ENCODE assay signal across 8 mouse cellular contexts in the genomic region with DNA sequence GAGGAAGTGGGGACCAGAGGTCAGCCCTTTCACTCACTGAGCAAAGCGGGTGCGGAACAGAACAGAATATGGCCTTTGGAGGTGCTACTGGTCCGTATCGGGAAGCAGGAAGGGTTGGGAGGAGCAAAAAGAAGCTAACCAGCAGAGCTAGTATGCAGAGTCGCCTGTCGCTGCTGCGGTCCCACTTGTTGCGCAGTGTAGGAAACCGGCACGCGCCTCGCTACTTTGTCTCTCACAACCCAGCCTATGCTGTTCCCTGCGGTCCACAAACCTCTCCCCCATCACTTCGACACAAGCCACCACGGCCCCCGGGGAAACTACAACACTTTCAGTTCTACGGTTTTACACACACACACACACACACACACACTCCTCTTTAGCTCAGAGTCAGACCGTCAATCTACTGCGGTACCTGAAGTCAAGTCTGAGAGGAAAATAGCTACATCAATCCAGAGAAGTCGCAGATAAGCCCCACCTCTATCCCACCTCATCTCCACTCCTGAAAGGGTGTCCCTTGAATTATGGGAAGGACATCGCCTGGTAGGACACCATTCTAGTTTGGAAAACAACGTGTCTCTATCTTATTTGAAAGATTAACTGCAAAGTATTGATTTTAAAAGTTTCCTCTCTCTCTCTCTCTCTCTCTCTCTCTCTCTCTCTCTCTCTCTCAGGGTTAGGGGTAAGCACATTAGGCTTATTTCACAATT. TPM values are rescaled to one million over a fixed set of nuclear protein-coding genes. Genes with fewer than 3 reads are reported as not detected.
A peak's percentile ranks its signal among the peaks of the same experiment; 100 is the strongest.
DNase-seq lines count a peak whose midpoint lies in the region; ATAC-seq and TF ChIP-seq lines count a peak whose summit lies in the region.

No protein-coding gene starts in this region.

- WGBS in heart, adult 2 months, result under 1% methylated on average over 22 of the region's 22 CpGs
- under 1% methylated on average over 22 of the region's 22 CpGs for WGBS in lung, adult 2 months
- WGBS in neural tube, embryonic 14.5 days, result under 1% methylated on average over 22 of the region's 22 CpGs

- H3K27me3 ChIP-seq in heart, adult 2 months (ENCODE audit: control insufficient read depth, insufficient read depth, low read length), result no peaks in the 10 kb centered on the region; the same call in 1 of the 2 replicates
- H3K27me3 ChIP-seq in neural tube, embryonic 14.5 days (ENCODE audit: control insufficient read depth, insufficient read depth, low read length), result peaks cover 14% of the 10 kb centered on the region

- ATAC-seq in neural tube, embryonic 14.5 days (ENCODE audit: low read depth), result no peak

- TF ChIP-seq CTCF in heart, adult 2 months (IDR thresholded peaks at IDR 0.05), result no peak
- no peak for TF ChIP-seq CTCF in lung, adult 2 months (IDR thresholded peaks at IDR 0.05; ENCODE audit: insufficient read depth, low read length)

- TF ChIP-seq POLR2A in heart, adult 2 months (IDR thresholded peaks at IDR 0.05; ENCODE audit: insufficient read depth, low read depth, low read length), result peak; percentile 61; the same call in 1 of the 2 replicates
- TF ChIP-seq POLR2A in lung, adult 2 months (IDR thresholded peaks at IDR 0.05; ENCODE audit: borderline replicate concordance, extremely low read depth, low read depth, low read length), result peak; percentile 67; the same call in 1 of the 2 replicates

- peak overlapping the region; percentile 51 for H3K4me3 ChIP-seq in heart, adult 2 months
- H3K4me3 ChIP-seq in lung, adult 2 months (replicated peaks; ENCODE audit: extremely low read depth, low read depth, low read length), result peak overlapping the region; percentile 47
- H3K4me3 ChIP-seq in neural tube, embryonic 14.5 days (ENCODE audit: low read depth, low read length), result peak overlapping the region; percentile 28

- intact Hi-C loops in heart, adult 2 months (cut with DNase I), result loop anchor here (5.0 to 10.0 kb wide), 6 partner anchors 297 to 990 kb away; no protein-coding TSS in a partner anchor

- peak overlapping the region; percentile 83 for H3K9ac ChIP-seq in heart, adult 2 months (ENCODE audit: low read depth, low read length)
- H3K9ac ChIP-seq in neural tube, embryonic 14.5 days (replicated peaks; ENCODE audit: low read depth, low read length), result no peak overlapping the region; the same call in 1 of the 2 replicates

- H3K4me2 ChIP-seq in neural tube, embryonic 14.5 days (ENCODE audit: low read depth, low read length), result peak overlapping the region; percentile 79

- H3K79me2 ChIP-seq in heart, adult 2 months (replicated peaks; ENCODE audit: control insufficient read depth, insufficient read depth, low read length), result no peaks in the 10 kb centered on the region

- no peak for TF ChIP-seq EP300 in heart, adult 2 months (IDR thresholded peaks at IDR 0.05; ENCODE audit: insufficient read depth, low read depth, low read length)

- H3K27ac ChIP-seq in heart, adult 2 months, result peak overlapping the region; percentile 99
- no peak overlapping the region for H3K27ac ChIP-seq in neural tube, embryonic 14.5 days (ENCODE audit: low read depth, low read length)

- no peaks in the 10 kb centered on the region; the same call in 1 of the 2 replicates for H3K36me3 ChIP-seq in heart, adult 2 months (ENCODE audit: control insufficient read depth, insufficient read depth, low read length)
- H3K36me3 ChIP-seq in neural tube, embryonic 14.5 days (ENCODE audit: control insufficient read depth, insufficient read depth, low read length), result no peaks in the 10 kb centered on the region

- peaks cover 7% of the 10 kb centered on the region for H3K4me1 ChIP-seq in heart, adult 2 months (ENCODE audit: control insufficient read depth, insufficient read depth, low read length)
- peaks cover 17% of the 10 kb centered on the region for H3K4me1 ChIP-seq in lung, adult 2 months (ENCODE audit: control insufficient read depth, insufficient read depth, low read length)
- H3K4me1 ChIP-seq in neural tube, embryonic 14.5 days (ENCODE audit: control insufficient read depth, insufficient read depth, low read length), result peaks cover 31% of the 10 kb centered on the region

- H3K9me3 ChIP-seq in neural tube, embryonic 14.5 days (ENCODE audit: control insufficient read depth, low read length), result no peaks in the 10 kb centered on the region

- DNase-seq in spleen, adult 18-20 months, result peak; percentile 42 to 58
- DNase-seq in spleen, postnatal 14 days (ENCODE audit: low spot score in 2 of 2), result no peak
- peak; percentile 68 to 69 for DNase-seq in cerebellum, postnatal 14 days
- DNase-seq in heart, adult 2 months, result peak; percentile 79
- peak; percentile 65 for DNase-seq in kidney, adult 11 months
- DNase-seq in lung, adult 2 months, result peak; percentile 71
- DNase-seq in urinary bladder, postnatal 25 days (ENCODE audit: low spot score), result peak; percentile 43

RNA-seq across cellular contexts. Expression of gene Gm37419, which starts 3.4 kb away (rescaled TPM):
- not detected for total RNA-seq in heart, adult 2 months (2021)
- polyA plus RNA-seq in heart, adult 2 months (2012; rRNA removed), result not detected in 2 replicates
- polyA plus RNA-seq in lung, adult 2 months (2012; rRNA removed), result not detected in 2 replicates
- not detected in 2 replicates for polyA plus RNA-seq in neural tube, embryonic 14.5 days (2014; fragmentation: Nextera tagmentation; extraction: Ambion mirVana)

RNA-seq across cellular contexts. Expression of gene Bcl6, which starts 3.7 kb away (rescaled TPM):
- 10 to 100 TPM; 15.4 to 21.7 TPM for total RNA-seq in heart, adult 2 months (2021)
- polyA plus RNA-seq in heart, adult 2 months (2012; rRNA removed), result 16.5 and 17.8 TPM in 2 replicates
- 26.0 and 28.2 TPM in 2 replicates for polyA plus RNA-seq in lung, adult 2 months (2012; rRNA removed)
- 0.50 and 0.72 TPM in 2 replicates for polyA plus RNA-seq in neural tube, embryonic 14.5 days (2014; fragmentation: Nextera tagmentation; extraction: Ambion mirVana)

RNA-seq across cellular contexts. Expression of gene Rtp2, which starts 52.7 kb away (rescaled TPM):
- not detected for total RNA-seq in heart, adult 2 months (2021)
- polyA plus RNA-seq in heart, adult 2 months (2012; rRNA removed), result not detected in 2 replicates
- not detected in 2 replicates for polyA plus RNA-seq in lung, adult 2 months (2012; rRNA removed)
- polyA plus RNA-seq in neural tube, embryonic 14.5 days (2014; fragmentation: Nextera tagmentation; extraction: Ambion mirVana), result not detected in 2 replicates

Comparison
In these comparisons a context has a peak if more than half of its experiments do, and no peak if none do; other contexts are left out.
1. DNase-seq: peak in spleen, adult 18-20 months (2 of 2), cerebellum, postnatal 14 days (2 of 2), heart, adult 2 months (2 of 2), kidney, adult 11 months (single experiment), lung, adult 2 months (single experiment) and urinary bladder, postnatal 25 days (single experiment); none in spleen, postnatal 14 days (0 of 2).
2. RNA of gene Bcl6, which starts 3.7 kb away (polyA plus RNA-seq): 26.0 to 28.2 TPM in lung, adult 2 months and 16.5 to 17.8 TPM in heart, adult 2 months; 0.50 to 0.72 TPM in neural tube, embryonic 14.5 days; every median in the first group is over 10 times any median in the second.
3. Peak in every context shown above with its lines, with median percentiles within 50 percentile points of each other: H3K4me3 ChIP-seq.